Comparison of ENCODE assay signal across 21 mouse cellular contexts in genomic region chr16:64803041-64803440, GRCm38 (mm10). TPM values are rescaled to one million over a fixed set of nuclear protein-coding genes. Genes with fewer than 3 reads are reported as not detected.
DNase-seq lines count a peak whose midpoint lies in the region; ATAC-seq and TF ChIP-seq lines count a peak whose summit lies in the region.
"Had no signal": no experiment of that assay in that cellular context is flagged by ENCODE, and none has a peak within 500 bp of the region (broad histone marks: within the 10 kb centered on the region; RNA-seq: fewer than 3 reads in every experiment).

No protein-coding gene starts in this region.

- H3K27me3 ChIP-seq in kidney, adult 2 months (replicated peaks; ENCODE audit: control insufficient read depth, insufficient read depth, low read length) = no peaks in the 10 kb centered on the region
- no peaks in the 10 kb centered on the region for H3K27me3 ChIP-seq in kidney, embryonic 16.5 days (ENCODE audit: insufficient read depth, low read length)
- no peaks in the 10 kb centered on the region for H3K27me3 ChIP-seq in lung, postnatal 0 days (replicated peaks; ENCODE audit: insufficient read depth, low read length)
- H3K27me3 ChIP-seq: embryonic facial prominence, embryonic 15.5 days; heart, embryonic 12.5 days had no signal

- no peaks in the 10 kb centered on the region; the same call in 1 of the 2 replicates for H3K9me3 ChIP-seq in kidney, embryonic 16.5 days (ENCODE audit: low read length)
- no peaks in the 10 kb centered on the region for H3K9me3 ChIP-seq in lung, postnatal 0 days (ENCODE audit: low read length)
- H3K9me3 ChIP-seq: embryonic facial prominence, embryonic 15.5 days; heart, embryonic 12.5 days had no signal

- H3K36me3 ChIP-seq in kidney, adult 2 months (ENCODE audit: control insufficient read depth, insufficient read depth, low read length) = peaks cover 2% of the 10 kb centered on the region; the same call in 1 of the 2 replicates
- H3K36me3 ChIP-seq in kidney, embryonic 16.5 days (ENCODE audit: insufficient read depth, low read length) = peaks cover 9% of the 10 kb centered on the region
- no peaks in the 10 kb centered on the region for H3K36me3 ChIP-seq in lung, postnatal 0 days (ENCODE audit: insufficient read depth, low read length)

- H3K4me2 ChIP-seq in kidney, embryonic 16.5 days (replicated peaks; ENCODE audit: low read depth, low read length) = no peak overlapping the region
- no peak overlapping the region for H3K4me2 ChIP-seq in lung, postnatal 0 days (replicated peaks; ENCODE audit: low read depth, low read length)
- H3K4me2 ChIP-seq: embryonic facial prominence, embryonic 15.5 days; heart, embryonic 12.5 days had no signal

- TF ChIP-seq CTCF in kidney, adult 2 months (conservative IDR thresholded peaks at IDR 0.05; ENCODE audit: insufficient read depth, insufficient read length, low read depth, low read length) = no peak
- TF ChIP-seq CTCF in lung, postnatal 0 days (IDR thresholded peaks at IDR 0.05) = no peak

- H3K9ac ChIP-seq in kidney, embryonic 16.5 days (replicated peaks; ENCODE audit: low read length) = no peak overlapping the region
- no peak overlapping the region for H3K9ac ChIP-seq in lung, postnatal 0 days (replicated peaks; ENCODE audit: low read depth)
- H3K9ac ChIP-seq: embryonic facial prominence, embryonic 15.5 days; heart, embryonic 12.5 days had no signal

- WGBS in kidney, adult 2 months = 32% methylated on average over 3 of the region's 3 CpGs
- 48% methylated on average over 3 of the region's 3 CpGs for WGBS in kidney, embryonic 16.5 days
- WGBS in lung, postnatal 0 days = 63% methylated on average over 3 of the region's 3 CpGs

- H3K27ac ChIP-seq in kidney, adult 2 months (ENCODE audit: insufficient read depth, low read depth, low read length) = no peak overlapping the region
- no peak overlapping the region for H3K27ac ChIP-seq in kidney, embryonic 16.5 days (ENCODE audit: low read length)
- no peak overlapping the region for H3K27ac ChIP-seq in lung, postnatal 0 days (ENCODE audit: low read length)
- H3K27ac ChIP-seq: embryonic facial prominence, embryonic 15.5 days; forebrain, embryonic 10.5 days; gastrocnemius, adult 2 months; hindbrain, embryonic 10.5 days had no signal

- no peak for ATAC-seq in kidney, embryonic 16.5 days (ENCODE audit: low FRiP score, low TSS enrichment)
- ATAC-seq in lung, postnatal 0 days = no peak
- no peak for ATAC-seq in megakaryocyte-erythroid progenitor cell, adult 5-6 weeks (replicated peaks; ENCODE audit: low FRiP score, low TSS enrichment, poor library complexity, severe bottlenecking)
- ATAC-seq: activated CD4-positive, CD25-positive, alpha-beta regulatory T cell, adult 4 months; forebrain, embryonic 14.5 days had no signal

- no peaks in the 10 kb centered on the region for H3K4me1 ChIP-seq in kidney, adult 2 months (ENCODE audit: control insufficient read depth, insufficient read depth, low read length)
- no peaks in the 10 kb centered on the region for H3K4me1 ChIP-seq in kidney, embryonic 16.5 days (ENCODE audit: insufficient read depth, low read length)
- no peaks in the 10 kb centered on the region for H3K4me1 ChIP-seq in lung, postnatal 0 days (ENCODE audit: insufficient read depth, low read depth, low read length)
- H3K4me1 ChIP-seq: embryonic facial prominence, embryonic 15.5 days; forebrain, embryonic 10.5 days; heart, embryonic 12.5 days; hindbrain, embryonic 10.5 days had no signal

- DNase-seq in kidney, adult 2 months = peak; percentile 53
- DNase-seq in kidney, adult 11 months = no peak
- DNase-seq in kidney, postnatal 10 days = peak; percentile 15
- peak; percentile 5 for DNase-seq in lung, postnatal 14 days
- DNase-seq in lung, postnatal 0 days (ENCODE audit: low spot score) = no peak
- DNase-seq: adrenal gland, adult 2 months; adrenal gland, postnatal 25 days; cerebellum, adult 18-20 months; cerebellum, adult 9-11 months; cerebellum, postnatal 36 days; gastrocnemius, adult 2 months; gastrocnemius, postnatal 25 days had no signal

- TF ChIP-seq POLR2A in kidney, adult 2 months (IDR thresholded peaks at IDR 0.05; ENCODE audit: low read depth, low read length) = no peak

- H3K4me3 ChIP-seq in kidney, adult 2 months (ENCODE audit: insufficient read depth, low read depth, low read length) = no peak overlapping the region
- no peak overlapping the region for H3K4me3 ChIP-seq in kidney, embryonic 16.5 days (ENCODE audit: low read length)
- H3K4me3 ChIP-seq in lung, postnatal 0 days (ENCODE audit: low read depth, low read length) = no peak overlapping the region
- H3K4me3 ChIP-seq: embryonic facial prominence, embryonic 15.5 days; erythroblast, embryonic 14.5 days; forebrain, embryonic 10.5 days; gastrocnemius, adult 2 months; heart, embryonic 12.5 days; hindbrain, embryonic 10.5 days had no signal

- TF ChIP-seq EP300 in lung, postnatal 0 days (IDR thresholded peaks at IDR 0.05) = no peak

RNA-seq across cellular contexts. Expression of gene 4930453N24Rik, which starts 32.1 kb away (rescaled TPM):
- polyA plus RNA-seq in kidney, adult 2 months (2012; rRNA removed) = 3.6 and 5.3 TPM in 2 replicates
- 20.4 and 21.3 TPM in 2 replicates for polyA plus RNA-seq in kidney, embryonic 16.5 days (2015; fragmentation: Nextera tagmentation; extraction: Ambion mirVana)
- polyA plus RNA-seq in lung, postnatal 0 days (2015; fragmentation: Nextera tagmentation; extraction: Ambion mirVana) = 19.4 and 20.4 TPM in 2 replicates
- total RNA-seq in megakaryocyte-erythroid progenitor cell, adult 5-6 weeks (2014; fragmentation: Nextera tagmentation) = 46.7 and 55.1 TPM in 2 replicates
- total RNA-seq in megakaryocyte-erythroid progenitor cell, adult 5-6 weeks (2017) = 34.0 and 37.4 TPM in 2 replicates

RNA-seq across cellular contexts. Expression of gene Zfp654, which starts 48.4 kb away (rescaled TPM):
- polyA plus RNA-seq in kidney, adult 2 months (2012; rRNA removed) = 0.83 and 1.3 TPM in 2 replicates
- polyA plus RNA-seq in kidney, embryonic 16.5 days (2015; fragmentation: Nextera tagmentation; extraction: Ambion mirVana) = 5.9 and 6.4 TPM in 2 replicates
- polyA plus RNA-seq in lung, postnatal 0 days (2015; fragmentation: Nextera tagmentation; extraction: Ambion mirVana) = 3.7 and 4.1 TPM in 2 replicates
- 15.7 and 20.7 TPM in 2 replicates for total RNA-seq in megakaryocyte-erythroid progenitor cell, adult 5-6 weeks (2014; fragmentation: Nextera tagmentation)
- 18.2 and 25.3 TPM in 2 replicates for total RNA-seq in megakaryocyte-erythroid progenitor cell, adult 5-6 weeks (2017)

RNA-seq across cellular contexts. Expression of gene Cggbp1, which starts 48.8 kb away (rescaled TPM):
- 11.6 and 14.2 TPM in 2 replicates for polyA plus RNA-seq in kidney, adult 2 months (2012; rRNA removed)
- polyA plus RNA-seq in kidney, embryonic 16.5 days (2015; fragmentation: Nextera tagmentation; extraction: Ambion mirVana) = 86.1 and 88.9 TPM in 2 replicates
- 45.8 and 53.6 TPM in 2 replicates for polyA plus RNA-seq in lung, postnatal 0 days (2015; fragmentation: Nextera tagmentation; extraction: Ambion mirVana)
- 43.1 and 49.6 TPM in 2 replicates for total RNA-seq in megakaryocyte-erythroid progenitor cell, adult 5-6 weeks (2014; fragmentation: Nextera tagmentation)
- 56.0 and 66.2 TPM in 2 replicates for total RNA-seq in megakaryocyte-erythroid progenitor cell, adult 5-6 weeks (2017)

Comparison
In these comparisons a context has a peak if more than half of its experiments do, and no peak if none do; other contexts are left out.
1. DNase-seq: peak in kidney, adult 2 months (single experiment), kidney, postnatal 10 days (single experiment) and lung, postnatal 14 days (single experiment); none in kidney, adult 11 months (single experiment) and lung, postnatal 0 days (single experiment).